Comparison of ENCODE assay signal across 35 mouse cellular contexts in genomic region chr6:33002988-33003387, GRCm38 (mm10).
"Had no signal": no experiment of that assay in that cellular context is flagged by ENCODE, and none has a peak within 500 bp of the region (broad histone marks: within the 10 kb centered on the region; RNA-seq: fewer than 3 reads in every experiment).

No protein-coding gene starts in this region.

- H3K9ac ChIP-seq: heart, embryonic 12.5 days; heart, embryonic 13.5 days; heart, embryonic 15.5 days; hindbrain, embryonic 12.5 days; hindbrain, embryonic 13.5 days; hindbrain, embryonic 14.5 days; hindbrain, embryonic 15.5 days; intestine, embryonic 15.5 days; kidney, embryonic 15.5 days had no signal

- H3K4me3 ChIP-seq: heart, embryonic 12.5 days; heart, embryonic 13.5 days; heart, embryonic 15.5 days; hindbrain, embryonic 10.5 days; hindbrain, embryonic 12.5 days; hindbrain, embryonic 13.5 days; hindbrain, embryonic 15.5 days; intestine, embryonic 15.5 days; kidney, embryonic 15.5 days; layer of hippocampus, adult 2 months; left cerebral cortex, adult 2 months had no signal

- ATAC-seq: hindbrain, embryonic 16.5 days; hindbrain, postnatal 0 days; inflammation-experienced regulatory T-cells, adult 6 months; intestine, embryonic 15.5 days; intestine, embryonic 16.5 days; intestine, postnatal 0 days had no signal

- H3K27ac ChIP-seq: heart, embryonic 13.5 days; heart, embryonic 15.5 days; hindbrain, embryonic 10.5 days; hindbrain, embryonic 12.5 days; hindbrain, embryonic 13.5 days; hindbrain, embryonic 14.5 days; hindbrain, embryonic 15.5 days; hindbrain, postnatal 0 days; intestine, embryonic 15.5 days; kidney, embryonic 15.5 days; kidney, postnatal 0 days; layer of hippocampus, adult 2 months; left cerebral cortex, adult 2 months had no signal

- H3K4me1 ChIP-seq: intestine, embryonic 15.5 days had no signal

- DNase-seq: heart, postnatal 10 days; heart, postnatal 14 days; heart, postnatal 36 days; heart, postnatal 4 days; kidney, adult 11 months; kidney, adult 18-20 months; kidney, adult 2 months; kidney, adult 8-10 months; kidney, adult 9 months; kidney, postnatal 10 days; kidney, postnatal 14 days; kidney, postnatal 25 days; kidney, postnatal 36 days; kidney, postnatal 4 days; layer of hippocampus, adult 9-11 months; layer of hippocampus, postnatal 36 days had no signal

- H3K27me3 ChIP-seq: heart, embryonic 12.5 days; heart, embryonic 13.5 days; heart, embryonic 15.5 days; hindbrain, embryonic 12.5 days; hindbrain, embryonic 13.5 days; hindbrain, embryonic 15.5 days; intestine, embryonic 15.5 days; kidney, embryonic 15.5 days had no signal

- H3K4me2 ChIP-seq: heart, embryonic 11.5 days; heart, embryonic 12.5 days; heart, embryonic 13.5 days; heart, embryonic 15.5 days; hindbrain, embryonic 12.5 days; hindbrain, embryonic 13.5 days; hindbrain, embryonic 14.5 days; hindbrain, embryonic 15.5 days; intestine, embryonic 15.5 days; kidney, embryonic 15.5 days had no signal

- H3K9me3 ChIP-seq: heart, embryonic 12.5 days; heart, embryonic 13.5 days; heart, embryonic 15.5 days; hindbrain, embryonic 10.5 days; hindbrain, embryonic 12.5 days; hindbrain, embryonic 13.5 days; hindbrain, embryonic 15.5 days; intestine, embryonic 15.5 days; kidney, embryonic 15.5 days had no signal

- H3K36me3 ChIP-seq: hindbrain, embryonic 12.5 days; hindbrain, embryonic 13.5 days; hindbrain, embryonic 15.5 days; intestine, embryonic 15.5 days had no signal
